Mouse (Mus musculus) cortical plate, adult 2 months (tissue): ENCODE measurements around the gene Ncapd2. TPM values are rescaled to one million over a fixed set of nuclear protein-coding genes. Genes with fewer than 3 reads are reported as not detected.

Source experiments
- H3K27ac ChIP-seq: fragments of 200-500 bp; 2 replicates; pipeline ENCODE4 v1.5.1; 2012; ENCODE audit warnings: low read length, control low read depth, inconsistent platforms; ENCODE audit not compliant: insufficient read depth
- H3K4me1 ChIP-seq: fragments of 200-500 bp; 2 replicates; pipeline ENCODE4 v1.6.1; 2011; ENCODE audit warnings: low read length; ENCODE audit not compliant: control insufficient read depth, insufficient read depth
- H3K4me3 ChIP-seq: fragments of 200-500 bp; 2 replicates; pipeline ENCODE4 v1.5.1; 2011; ENCODE audit warnings: mild to moderate bottlenecking, low read length, control low read depth; ENCODE audit not compliant: insufficient read depth
- CTCF ChIP-seq: fragments of 200-500 bp; IDR thresholded peaks from 2 replicates; pipeline ENCODE4 v1.5.1; 2011; ENCODE audit warnings: mild to moderate bottlenecking, control low read depth, low read length; ENCODE audit not compliant: insufficient read depth; ENCODE audit errors: extremely low read depth
- POLR2A ChIP-seq: fragments of 200-500 bp; IDR thresholded peaks from 2 replicates; pipeline ENCODE4 v1.6.1; 2011; ENCODE audit warnings: mild to moderate bottlenecking, low read length, control low read depth; ENCODE audit not compliant: insufficient read depth; ENCODE audit errors: extremely low read depth
- polyA plus RNA-seq: library from polyadenylated mRNA; depleted of rRNA; stranded (reverse); fragments of >200 nt; gene quantifications from 2 replicates; pipeline ENCODE4 v1.2.3, GENCODE M21; 2012

Gene Ncapd2
- polyA plus RNA-seq, 1 experiment, result 53.5 TPM

- H3K27ac ChIP-seq, result peak overlapping the region; percentile 96
- H3K4me3 ChIP-seq, result peak overlapping the region; percentile 91
- TF ChIP-seq POLR2A (peak; percentile 44; the same call in 1 of the 2 replicates), CTCF (no peak)
- peaks cover 4% of the 10 kb centered on the region for H3K4me1 ChIP-seq
Observed at GRCm38 (mm10) chr6:125192016-125192714, 664 bp upstream of the Ncapd2 start.

GRCm38 (mm10) chr6:125190816-125191215 lies 685 bp downstream of the Ncapd2 start:
- Histone ChIP-seq H3K27ac (no peak overlapping the region), H3K4me1 (peaks cover 4% of the 10 kb centered on the region), H3K4me3 (peak overlapping the region; percentile 91)
- TF ChIP-seq POLR2A, result no peak
- no peak for TF ChIP-seq CTCF

- TF ChIP-seq CTCF (no peak), POLR2A (no peak)
- Histone ChIP-seq H3K27ac (no peak overlapping the region), H3K4me3 (no peak overlapping the region), H3K4me1 (peaks cover 4% of the 10 kb centered on the region)
Observed at GRCm38 (mm10) chr6:125186203-125186602, 5.3 kb downstream of the Ncapd2 start.

GRCm38 (mm10) chr6:125182133-125182532 lies 9.4 kb downstream of the Ncapd2 start:
- H3K27ac ChIP-seq, result 0 out of 2 replicates have a peak overlapping the region, but pooled peaks have one; percentile 65
- H3K4me1 ChIP-seq, result peaks cover 2% of the 10 kb centered on the region; the same call in 1 of the 2 replicates
- H3K4me3 ChIP-seq, result no peak overlapping the region

GRCm38 (mm10) chr6:125179601-125180000 lies 11.9 kb downstream of the Ncapd2 start:
- TF ChIP-seq POLR2A (no peak), CTCF (no peak)
- Histone ChIP-seq H3K4me1 (peaks cover 2% of the 10 kb centered on the region; the same call in 1 of the 2 replicates), H3K27ac (no peak overlapping the region), H3K4me3 (no peak overlapping the region)

More at GRCm38 (mm10) chr6:125182133-125182532, 9.4 kb downstream of the Ncapd2 start:
- TF ChIP-seq CTCF, result no peak
- no peak for TF ChIP-seq POLR2A

- H3K4me3 ChIP-seq, result no peak overlapping the region
- no peak for TF ChIP-seq CTCF
- no peak overlapping the region for H3K27ac ChIP-seq
- H3K4me1 ChIP-seq, result no peaks in the 10 kb centered on the region
Observed at GRCm38 (mm10) chr6:125175469-125175868, 16.0 kb downstream of the Ncapd2 start.

- no peak overlapping the region for H3K27ac ChIP-seq
- H3K4me1 ChIP-seq, result peaks cover 1% of the 10 kb centered on the region; the same call in 1 of the 2 replicates
- no peak for TF ChIP-seq CTCF
- TF ChIP-seq POLR2A, result no peak
- H3K4me3 ChIP-seq, result no peak overlapping the region
Observed at GRCm38 (mm10) chr6:125173256-125173655, 18.2 kb downstream of the Ncapd2 start.

GRCm38 (mm10) chr6:125172474-125172873 lies 19.0 kb downstream of the Ncapd2 start:
- peaks cover 1% of the 10 kb centered on the region; the same call in 1 of the 2 replicates for H3K4me1 ChIP-seq
- H3K4me3 ChIP-seq, result no peak overlapping the region
- no peak overlapping the region for H3K27ac ChIP-seq
- TF ChIP-seq POLR2A, result no peak
- no peak for TF ChIP-seq CTCF

GRCm38 (mm10) chr6:125170194-125170593 lies 21.3 kb downstream of the Ncapd2 start:
- H3K4me3 ChIP-seq, result no peak overlapping the region
- TF ChIP-seq POLR2A (no peak), CTCF (0 out of 2 replicates have a peak, but pooled peaks have one; percentile 15)
- H3K27ac ChIP-seq, result no peak overlapping the region
- H3K4me1 ChIP-seq, result peaks cover 7% of the 10 kb centered on the region

GRCm38 (mm10) chr6:125168086-125168485 lies 23.4 kb downstream of the Ncapd2 start:
- H3K4me1 ChIP-seq, result peaks cover 7% of the 10 kb centered on the region
- H3K4me3 ChIP-seq, result no peak overlapping the region
- H3K27ac ChIP-seq, result peak overlapping the region; percentile 70; the same call in 1 of the 2 replicates
- TF ChIP-seq CTCF (no peak), POLR2A (no peak)
